Mouse (Mus musculus): Measurements from ENCODE around the gene Ednrb. TPM values are rescaled to one million over a fixed set of nuclear protein-coding genes. Genes with fewer than 3 reads are reported as not detected.
"Not testable (repeated sequence)": the region's sequence is repeated elsewhere in the genome, so short reads cannot be mapped to it uniquely, and the experiment has no call there.

Gene Ednrb
- total and polyA plus RNA-seq, 2 experiments from 2014 or later, result 92.2 to 97.4 TPM

DNA sequence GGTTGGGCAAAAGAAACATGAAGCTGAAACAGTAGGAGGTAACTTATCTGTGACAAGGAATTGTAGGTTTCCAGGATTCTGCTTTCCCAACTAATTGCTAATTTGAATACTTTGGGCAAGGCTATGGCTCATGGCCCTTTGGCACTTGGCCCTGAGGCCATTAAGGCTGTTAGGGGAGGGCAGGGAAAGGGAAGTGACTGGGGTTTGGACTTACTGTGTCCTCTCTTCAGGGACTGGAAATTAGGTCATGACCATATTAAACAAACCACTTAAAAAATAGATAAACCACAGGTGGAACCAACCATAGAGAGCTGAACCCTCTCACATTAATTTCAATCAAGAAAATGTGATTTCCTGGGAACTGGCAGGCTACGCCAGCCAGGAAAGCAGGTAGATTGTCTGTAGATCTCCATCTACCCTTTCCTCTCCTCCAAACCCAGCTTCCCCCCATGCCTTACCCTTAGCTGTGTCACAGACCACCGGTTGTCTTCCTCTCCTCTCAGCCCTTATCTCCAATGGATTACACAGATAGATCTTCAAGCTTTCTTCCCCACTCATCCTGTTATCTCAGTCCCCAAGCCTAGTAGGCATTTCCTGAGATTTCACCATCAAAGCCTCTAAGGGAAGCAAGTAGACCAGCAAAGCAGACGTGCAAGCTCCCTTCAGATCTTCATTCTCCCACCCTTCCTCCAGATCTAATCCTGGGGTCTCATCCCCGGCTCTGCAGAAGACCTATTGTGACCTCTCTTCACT lies 40.1 kb downstream of the Ednrb start:
- no peaks in the 10 kb centered on the region for H3K9me3 ChIP-seq (ENCODE audit: low read length)
- no peak overlapping the region for H3K4me2 ChIP-seq (ENCODE audit: low read depth)
- H3K27me3 ChIP-seq (ENCODE audit: insufficient read depth, low read length), result no peaks in the 10 kb centered on the region
- H3K9ac ChIP-seq, result no peak overlapping the region
- H3K4me1 ChIP-seq (ENCODE audit: insufficient read depth), result no peaks in the 10 kb centered on the region
- no peak for ATAC-seq
- H3K27ac ChIP-seq (ENCODE audit: low read depth, low read length), result no peak overlapping the region
- H3K36me3 ChIP-seq (ENCODE audit: insufficient read depth), result no peaks in the 10 kb centered on the region
- DNase-seq, result no peak
- TF ChIP-seq CTCF (IDR thresholded peaks at IDR 0.05; ENCODE audit: low read depth), result no peak
- 89% methylated on average over 4 of the region's 4 CpGs for WGBS
- no peak overlapping the region for H3K4me3 ChIP-seq (ENCODE audit: low read depth, low read length)

DNA sequence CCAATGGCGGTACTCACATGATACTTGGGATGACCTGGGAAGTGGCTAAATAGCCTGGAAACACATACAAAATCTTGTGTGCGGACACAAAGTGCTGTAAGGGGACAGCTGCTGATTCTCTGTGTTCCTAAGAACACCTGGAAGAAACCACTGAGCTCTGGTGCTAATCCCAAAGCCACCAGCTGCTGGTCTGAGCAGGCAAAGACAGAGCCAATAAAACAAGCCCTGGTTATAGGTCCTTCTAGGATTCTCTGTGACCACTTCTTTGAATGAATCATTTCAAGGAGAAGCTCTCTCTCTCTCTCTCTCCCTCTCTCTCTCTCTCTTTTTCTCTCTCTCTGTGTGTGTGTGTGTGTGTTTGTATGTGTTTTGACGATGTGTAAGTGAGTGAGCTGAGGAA lies 47.1 kb downstream of the Ednrb start:
- 86% methylated on average over 3 of the region's 3 CpGs for WGBS
- no peak for ATAC-seq
- no peak for DNase-seq

DNA sequence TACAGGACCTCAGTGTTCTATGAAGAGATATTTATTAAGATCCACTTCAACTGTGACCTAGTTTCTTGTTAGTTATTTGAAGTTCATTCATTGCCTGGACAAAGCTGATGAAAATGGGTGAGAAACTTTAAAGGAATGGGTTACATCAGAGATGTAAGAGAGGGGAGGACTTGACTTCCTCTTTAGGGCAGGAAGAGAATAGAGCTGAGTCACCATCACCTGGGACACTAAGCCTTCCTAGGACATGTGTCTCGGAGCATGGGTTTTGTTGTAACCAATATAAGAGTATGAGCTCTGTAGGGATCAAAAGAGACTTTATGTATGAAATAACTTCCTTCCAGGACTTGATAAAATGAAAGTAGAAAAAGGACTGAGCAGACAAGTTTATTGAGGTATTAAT lies 48.6 kb downstream of the Ednrb start:
- Histone ChIP-seq H3K9me3 (ENCODE audit: low read length) (no peaks in the 10 kb centered on the region), H3K4me1 (ENCODE audit: insufficient read depth) (no peaks in the 10 kb centered on the region), H3K9ac (no peak overlapping the region), H3K4me3 (ENCODE audit: low read depth, low read length) (no peak overlapping the region), H3K27me3 (ENCODE audit: insufficient read depth, low read length) (no peaks in the 10 kb centered on the region), H3K36me3 (ENCODE audit: insufficient read depth) (no peaks in the 10 kb centered on the region), H3K27ac (ENCODE audit: low read depth, low read length) (no peak overlapping the region), H3K4me2 (ENCODE audit: low read depth) (no peak overlapping the region)
- no peak for TF ChIP-seq CTCF (IDR thresholded peaks at IDR 0.05; ENCODE audit: low read depth)
- ATAC-seq (no peak), DNase-seq (no peak)
- WGBS, result 100% methylated on average over 1 of the region's 1 CpGs

More for the DNA sequence above, 47.1 kb downstream of the Ednrb start:
- H3K36me3 ChIP-seq (ENCODE audit: insufficient read depth), result no peaks in the 10 kb centered on the region
- H3K27ac ChIP-seq (ENCODE audit: low read depth, low read length), result no peak overlapping the region
- H3K27me3 ChIP-seq (ENCODE audit: insufficient read depth, low read length), result no peaks in the 10 kb centered on the region
- H3K4me2 ChIP-seq (ENCODE audit: low read depth), result no peak overlapping the region
- no peak overlapping the region for H3K4me3 ChIP-seq (ENCODE audit: low read depth, low read length)
- no peak overlapping the region for H3K9ac ChIP-seq
- no peaks in the 10 kb centered on the region for H3K9me3 ChIP-seq (ENCODE audit: low read length)
- no peaks in the 10 kb centered on the region for H3K4me1 ChIP-seq (ENCODE audit: insufficient read depth)
- no peak for TF ChIP-seq CTCF (IDR thresholded peaks at IDR 0.05; ENCODE audit: low read depth)

DNA sequence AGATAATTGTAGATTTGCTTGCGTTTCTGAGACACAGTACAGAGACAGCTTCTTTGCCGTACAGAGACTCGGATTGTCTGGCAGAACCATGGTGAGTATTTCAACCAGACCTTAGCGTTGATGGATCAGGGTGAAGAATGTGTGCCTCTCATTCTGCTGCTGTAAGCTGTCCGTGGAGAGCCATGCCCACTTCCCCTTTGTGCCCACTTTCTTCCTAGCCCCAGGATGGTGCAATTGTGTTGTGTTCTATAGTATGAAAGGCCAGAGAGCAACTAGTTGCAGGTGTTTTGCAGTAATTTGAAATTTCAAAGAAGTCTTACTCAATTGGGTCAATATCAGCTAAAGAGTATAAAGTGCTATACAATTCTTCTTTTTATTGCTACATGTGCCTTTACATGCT lies 50.8 kb downstream of the Ednrb start:
- 59% methylated on average over 5 of the region's 5 CpGs for WGBS
- Histone ChIP-seq H3K4me3 (ENCODE audit: low read depth, low read length) (no peak overlapping the region), H3K27me3 (ENCODE audit: insufficient read depth, low read length) (no peaks in the 10 kb centered on the region), H3K9ac (no peak overlapping the region), H3K4me1 (ENCODE audit: insufficient read depth) (no peaks in the 10 kb centered on the region), H3K36me3 (ENCODE audit: insufficient read depth) (no peaks in the 10 kb centered on the region), H3K27ac (ENCODE audit: low read depth, low read length) (no peak overlapping the region), H3K9me3 (ENCODE audit: low read length) (no peaks in the 10 kb centered on the region), H3K4me2 (ENCODE audit: low read depth) (no peak overlapping the region)
- DNase-seq (no peak), ATAC-seq (no peak)
- TF ChIP-seq CTCF (IDR thresholded peaks at IDR 0.05; ENCODE audit: low read depth), result no peak

DNA sequence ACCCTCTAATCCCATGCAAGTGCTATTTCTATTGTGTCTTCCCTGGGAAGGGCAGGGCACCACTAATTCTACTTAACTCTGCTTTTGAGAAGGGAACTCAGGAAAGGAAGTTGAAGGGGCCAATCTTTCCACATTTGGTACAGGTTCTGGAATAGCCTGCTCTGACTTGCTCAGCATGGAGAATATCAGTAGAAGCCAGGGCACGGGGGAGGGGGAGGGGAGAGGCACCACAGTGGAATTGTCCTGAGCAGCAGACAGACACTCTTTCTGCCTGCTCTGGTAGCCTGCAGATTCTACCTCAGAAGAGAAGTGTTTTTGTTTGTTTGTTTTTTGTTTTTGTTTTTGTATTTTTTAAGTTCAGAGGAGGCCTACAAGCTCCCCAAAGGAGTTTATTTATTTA lies 51.5 kb downstream of the Ednrb start:
- H3K4me2 ChIP-seq (ENCODE audit: low read depth), result no peak overlapping the region
- ATAC-seq, result no peak
- H3K27me3 ChIP-seq (ENCODE audit: insufficient read depth, low read length), result no peaks in the 10 kb centered on the region
- H3K9me3 ChIP-seq (ENCODE audit: low read length), result no peaks in the 10 kb centered on the region
- H3K27ac ChIP-seq (ENCODE audit: low read depth, low read length), result no peak overlapping the region
- WGBS, result 41% methylated on average over 1 of the region's 1 CpGs
- no peak overlapping the region for H3K4me3 ChIP-seq (ENCODE audit: low read depth, low read length)
- no peak overlapping the region for H3K9ac ChIP-seq
- DNase-seq, result no peak
- no peaks in the 10 kb centered on the region for H3K36me3 ChIP-seq (ENCODE audit: insufficient read depth)
- no peak for TF ChIP-seq CTCF (IDR thresholded peaks at IDR 0.05; ENCODE audit: low read depth)
- no peaks in the 10 kb centered on the region for H3K4me1 ChIP-seq (ENCODE audit: insufficient read depth)

DNA sequence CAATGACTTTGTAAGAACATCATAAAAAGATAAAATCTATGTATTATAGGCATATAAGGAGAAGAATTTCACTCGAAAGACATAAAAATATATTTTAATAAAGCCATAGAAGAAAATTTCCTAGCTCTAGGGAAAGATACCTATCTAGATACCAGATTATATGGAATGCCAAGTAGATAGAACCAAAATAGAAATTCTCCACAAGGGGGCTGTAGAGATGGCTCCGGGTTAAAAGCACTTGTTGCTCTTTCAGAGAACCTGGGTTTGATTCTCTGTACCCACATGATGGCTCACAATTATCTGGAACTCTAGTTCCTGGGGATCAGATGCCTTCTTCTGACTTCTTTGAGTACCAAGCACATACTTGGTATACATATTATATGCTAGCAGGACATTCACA lies 56.7 kb downstream of the Ednrb start:
- H3K4me2 ChIP-seq (ENCODE audit: low read depth), result no peak overlapping the region
- no peak for TF ChIP-seq CTCF (IDR thresholded peaks at IDR 0.05; ENCODE audit: low read depth)
- no peaks in the 10 kb centered on the region for H3K4me1 ChIP-seq (ENCODE audit: insufficient read depth)
- DNase-seq (no peak), ATAC-seq (no peak)
- H3K36me3 ChIP-seq (ENCODE audit: insufficient read depth), result no peaks in the 10 kb centered on the region
- WGBS, result 90% methylated on average over 2 of the region's 2 CpGs
- H3K27me3 ChIP-seq (ENCODE audit: insufficient read depth, low read length), result no peaks in the 10 kb centered on the region
- no peak overlapping the region for H3K9ac ChIP-seq
- no peak overlapping the region for H3K4me3 ChIP-seq (ENCODE audit: low read depth, low read length)
- no peaks in the 10 kb centered on the region for H3K9me3 ChIP-seq (ENCODE audit: low read length)
- H3K27ac ChIP-seq (ENCODE audit: low read depth, low read length), result no peak overlapping the region

DNA sequence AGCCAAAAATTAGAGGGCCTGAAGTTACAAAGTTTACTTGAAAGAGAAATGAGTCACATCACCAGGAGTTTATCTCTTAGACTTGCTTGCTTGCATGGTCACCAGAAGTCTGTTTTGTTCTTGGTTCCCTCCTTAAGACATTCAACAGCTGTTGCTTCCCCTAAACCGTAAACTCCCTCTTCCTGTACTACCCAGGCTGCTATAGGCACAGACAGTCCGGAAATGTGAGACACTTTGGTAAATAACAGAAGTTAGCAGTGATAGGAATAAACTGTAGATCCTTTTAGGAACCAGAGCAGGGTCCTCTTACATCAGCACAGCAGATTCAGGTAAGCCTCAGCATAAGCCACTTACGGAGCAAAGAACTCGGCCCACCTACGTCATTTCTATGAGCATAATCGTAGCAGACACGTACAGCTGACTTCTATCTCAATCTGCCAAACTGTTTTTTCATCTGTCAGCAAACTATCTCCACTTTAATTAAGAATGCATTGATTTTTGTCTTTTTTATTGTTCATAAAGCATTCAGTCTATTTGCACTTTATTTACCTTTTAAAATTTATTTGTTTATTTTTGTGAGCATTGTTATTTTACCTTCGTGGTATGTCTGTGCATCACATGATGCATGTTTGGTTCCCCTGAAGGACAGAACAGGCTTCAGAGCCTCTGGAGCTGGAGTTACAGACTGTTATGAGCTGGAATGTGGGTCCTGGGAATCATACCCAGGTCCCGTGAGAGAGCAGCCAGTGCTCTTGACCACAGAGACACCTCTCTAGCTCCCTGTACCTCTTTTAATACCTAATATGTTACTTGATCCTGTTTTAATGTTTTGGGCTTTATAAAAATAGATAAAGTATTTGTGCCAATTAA lies 58.9 kb downstream of the Ednrb start:
- TF ChIP-seq CTCF (IDR thresholded peaks at IDR 0.05; ENCODE audit: low read depth), result no peak
- H3K4me1 ChIP-seq (ENCODE audit: insufficient read depth), result no peaks in the 10 kb centered on the region
- H3K36me3 ChIP-seq (ENCODE audit: insufficient read depth), result no peaks in the 10 kb centered on the region
- no peaks in the 10 kb centered on the region for H3K9me3 ChIP-seq (ENCODE audit: low read length)
- no peak overlapping the region for H3K27ac ChIP-seq (ENCODE audit: low read depth, low read length)
- ATAC-seq (no peak), DNase-seq (no peak)
- WGBS, result 88% methylated on average over 9 of the region's 9 CpGs
- H3K4me2 ChIP-seq (ENCODE audit: low read depth), result no peak overlapping the region
- H3K4me3 ChIP-seq (ENCODE audit: low read depth, low read length), result no peak overlapping the region
- no peaks in the 10 kb centered on the region for H3K27me3 ChIP-seq (ENCODE audit: insufficient read depth, low read length)
- no peak overlapping the region for H3K9ac ChIP-seq

DNA sequence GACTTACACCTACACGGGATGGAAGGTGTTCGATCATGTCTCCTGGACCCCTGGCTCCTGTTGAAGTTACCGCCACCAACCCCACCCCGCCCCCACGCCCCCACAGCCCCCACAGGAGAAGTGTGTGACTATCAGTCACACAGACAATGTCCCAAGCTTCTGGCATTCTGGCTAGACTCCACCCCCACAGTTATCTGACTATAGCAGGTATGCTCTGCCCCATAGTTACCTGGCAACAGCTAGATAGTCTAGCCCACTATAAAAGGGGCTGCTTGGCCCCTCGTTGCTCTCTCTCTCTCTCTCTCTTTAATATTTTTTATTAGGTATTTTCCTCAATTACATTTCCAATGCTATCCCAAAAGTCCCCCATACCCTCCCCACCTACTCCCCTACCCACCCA lies 63.9 kb downstream of the Ednrb start:
- not testable (repeated sequence) for ATAC-seq; H3K27ac ChIP-seq (ENCODE audit: low read depth, low read length); H3K9me3 ChIP-seq (ENCODE audit: low read length); H3K9ac ChIP-seq; H3K27me3 ChIP-seq (ENCODE audit: insufficient read depth, low read length); H3K4me1 ChIP-seq (ENCODE audit: insufficient read depth); H3K4me2 ChIP-seq (ENCODE audit: low read depth); DNase-seq; H3K4me3 ChIP-seq (ENCODE audit: low read depth, low read length); H3K36me3 ChIP-seq (ENCODE audit: insufficient read depth)
- WGBS, result 96% methylated on average over 6 of the region's 6 CpGs
